Mouse (Mus musculus) liver, embryonic 16.5 days (tissue): ENCODE measurements around the gene 9430038I01Rik. TPM values are rescaled to one million over a fixed set of nuclear protein-coding genes. Genes with fewer than 3 reads are reported as not detected.

Source experiments
- polyA plus RNA-seq: library from polyadenylated mRNA; unstranded; fragments of >200 nt; fragmentation: Nextera tagmentation; extraction: Ambion mirVana; gene quantifications from 2 replicates; pipeline ENCODE4 v1.2.1, GENCODE M21; 2015

The 9430038I01Rik gene
- polyA plus RNA-seq, 1 experiment from 2014 or later, result 5.8 TPM

Other genes starting within 250 kb of the 9430038I01Rik start
- not detected in 2 replicates for gene Ebf3, start 96.3 kb downstream of the 9430038I01Rik start, polyA plus RNA-seq
- 62.0 and 68.2 TPM in 2 replicates for gene Glrx3, start 26.9 kb upstream of the 9430038I01Rik start, polyA plus RNA-seq